Mouse (Mus musculus): ENCODE results near the gene Galnt3.

DNA sequence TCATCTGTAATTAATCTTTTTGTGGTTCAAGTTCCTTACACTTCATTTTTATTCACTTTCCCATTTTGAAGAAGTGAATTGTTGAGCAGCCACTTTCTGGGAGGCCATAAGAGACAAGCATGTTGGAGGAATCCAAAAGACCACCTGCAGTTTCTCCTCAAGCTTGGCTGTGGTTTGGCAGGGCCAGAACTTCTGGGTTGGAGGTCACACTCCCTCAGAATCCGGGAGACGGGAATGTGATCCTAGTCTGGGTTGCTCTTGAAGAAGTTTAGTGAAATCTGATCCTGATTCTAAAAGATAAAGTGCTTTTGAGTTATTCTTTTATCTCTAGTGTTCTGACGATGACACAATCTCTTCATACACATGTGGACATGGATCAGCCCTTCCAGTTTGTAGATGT lies 25.7 kb upstream of the Galnt3 start:
- TF ChIP-seq CTCF (IDR thresholded peaks at IDR 0.05; ENCODE audit: borderline replicate concordance, extremely low read depth, insufficient read depth, insufficient read length) (no peak), POLR2A (IDR thresholded peaks at IDR 0.05; ENCODE audit: borderline replicate concordance, extremely low read depth, insufficient read depth, insufficient read length, poor library complexity, severe bottlenecking) (no peak)

All from brain, embryonic 14.5 days (tissue).